Mouse (Mus musculus): ENCODE data around the gene Mdga2.

The Mdga2 gene

GRCm38 (mm10) chr12:67222221-67223025 lies at the start of gene Mdga2:
Gene Mdga2 (minus strand): TSS chr12:67222549.
- DNase-seq: peak; percentile 31

GRCm38 (mm10) chr12:67267409-67267808 lies 45.1 kb upstream of the Mdga2 start:
- DNase-seq: no peak

- DNase-seq: no peak
Measured at GRCm38 (mm10) chr12:67223530-67223929, 1.2 kb upstream of the Mdga2 start.

GRCm38 (mm10) chr12:67221329-67222220 lies 774 bp downstream of the Mdga2 start:
- peak; percentile 27 for DNase-seq

- DNase-seq: peak; percentile 16
Measured at GRCm38 (mm10) chr12:67220641-67221231, 1.6 kb downstream of the Mdga2 start.

- no peak for DNase-seq
Measured at GRCm38 (mm10) chr12:67220041-67220440, 2.3 kb downstream of the Mdga2 start.

- no peak for DNase-seq
Measured at GRCm38 (mm10) chr12:67219564-67219963, 2.8 kb downstream of the Mdga2 start.

GRCm38 (mm10) chr12:67212801-67213200 lies 9.5 kb downstream of the Mdga2 start:
- DNase-seq: no peak

- DNase-seq: peak; percentile 51
Measured at GRCm38 (mm10) chr12:67178155-67178554, 44.2 kb downstream of the Mdga2 start.

GRCm38 (mm10) chr12:67156569-67157237 lies 65.6 kb downstream of the Mdga2 start:
- no peak for DNase-seq

- no peak for DNase-seq
Measured at GRCm38 (mm10) chr12:67153077-67153476, 69.3 kb downstream of the Mdga2 start.

GRCm38 (mm10) chr12:67141605-67142004 lies 80.7 kb downstream of the Mdga2 start:
- no peak for DNase-seq

GRCm38 (mm10) chr12:67140131-67140530 lies 82.2 kb downstream of the Mdga2 start:
- no peak for DNase-seq

GRCm38 (mm10) chr12:67127457-67127856 lies 94.9 kb downstream of the Mdga2 start:
- no peak for DNase-seq

- DNase-seq: no peak
Measured at GRCm38 (mm10) chr12:67123874-67124273, 98.5 kb downstream of the Mdga2 start.

GRCm38 (mm10) chr12:67118652-67119515 lies 103.5 kb downstream of the Mdga2 start:
- no peak for DNase-seq

- DNase-seq: no peak
Measured at GRCm38 (mm10) chr12:67104171-67104570, 118.2 kb downstream of the Mdga2 start.

- DNase-seq: no peak
Measured at GRCm38 (mm10) chr12:67094414-67094813, 127.9 kb downstream of the Mdga2 start.

GRCm38 (mm10) chr12:67090420-67090965 lies 131.9 kb downstream of the Mdga2 start:
- no peak for DNase-seq

- no peak for DNase-seq
Measured at GRCm38 (mm10) chr12:67059136-67060014, 163.0 kb downstream of the Mdga2 start.
